Comparison of ENCODE assay signal across 23 mouse cellular contexts in the genomic region with DNA sequence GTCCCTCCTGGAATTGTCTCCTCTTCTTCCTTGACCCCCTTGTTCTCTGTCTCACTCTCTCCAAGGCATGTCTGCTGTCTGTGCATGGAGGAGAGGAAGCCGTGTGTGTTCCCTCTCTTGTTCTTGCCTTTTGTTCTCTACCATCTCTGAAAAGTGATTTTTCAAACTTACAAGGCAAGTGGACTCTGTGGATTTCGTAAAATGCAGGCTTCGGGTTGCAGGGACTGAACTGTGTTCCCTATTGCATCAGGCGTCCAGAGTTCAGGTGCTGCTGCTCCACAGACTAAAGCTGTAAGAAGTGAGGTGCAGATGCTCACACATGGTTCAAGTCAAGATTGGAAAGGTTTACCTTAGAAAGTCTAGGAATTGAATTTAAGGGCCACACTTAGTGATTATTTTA.
"Had no signal": no experiment of that assay in that cellular context is flagged by ENCODE, and none has a peak within 500 bp of the region (broad histone marks: within the 10 kb centered on the region; RNA-seq: fewer than 3 reads in every experiment).

No protein-coding gene starts in this region.

- H3K4me1 ChIP-seq: heart, embryonic 12.5 days; hindbrain, embryonic 13.5 days; hindbrain, embryonic 15.5 days had no signal

- ATAC-seq: forebrain, postnatal 0 days; hindbrain, postnatal 0 days; intestine, embryonic 16.5 days had no signal

- H3K4me2 ChIP-seq: heart, embryonic 12.5 days; hindbrain, embryonic 13.5 days; hindbrain, embryonic 15.5 days; kidney, embryonic 15.5 days; limb, embryonic 13.5 days; limb, embryonic 15.5 days had no signal

- H3K4me3 ChIP-seq: heart, embryonic 10.5 days; heart, embryonic 12.5 days; hindbrain, embryonic 13.5 days; hindbrain, embryonic 15.5 days; kidney, embryonic 15.5 days; limb, embryonic 13.5 days; limb, embryonic 15.5 days had no signal

- H3K27me3 ChIP-seq: heart, embryonic 12.5 days; hindbrain, embryonic 13.5 days; hindbrain, embryonic 15.5 days; kidney, embryonic 15.5 days; limb, embryonic 13.5 days; limb, embryonic 15.5 days had no signal

- H3K9ac ChIP-seq: forebrain, postnatal 0 days; heart, embryonic 12.5 days; hindbrain, embryonic 13.5 days; hindbrain, embryonic 15.5 days; kidney, embryonic 15.5 days; limb, embryonic 13.5 days; limb, embryonic 15.5 days had no signal

- DNase-seq: forebrain, postnatal 0 days; gastrocnemius, postnatal 14 days; gastrocnemius, postnatal 36 days; heart, adult 18-20 months; heart, postnatal 10 days; kidney, adult 11 months; kidney, adult 2 months; kidney, adult 9 months; kidney, postnatal 14 days; kidney, postnatal 36 days; layer of hippocampus, adult 9-11 months; layer of hippocampus, postnatal 36 days; left cerebral cortex, postnatal 4 days had no signal

- H3K27ac ChIP-seq: heart, embryonic 10.5 days; hindbrain, embryonic 13.5 days; hindbrain, embryonic 15.5 days; hindbrain, postnatal 0 days; kidney, embryonic 15.5 days; kidney, postnatal 0 days; limb, embryonic 13.5 days; limb, embryonic 15.5 days had no signal

- H3K9me3 ChIP-seq: heart, embryonic 10.5 days; hindbrain, embryonic 13.5 days; hindbrain, embryonic 15.5 days; kidney, embryonic 15.5 days; limb, embryonic 13.5 days; limb, embryonic 15.5 days had no signal
